Mouse (Mus musculus): ENCODE results near the gene Olfr1160.
"Not testable (repeated sequence)": the region's sequence is repeated elsewhere in the genome, so short reads cannot be mapped to it uniquely, and the experiment has no call there.

Olfr1160 gene

DNA sequence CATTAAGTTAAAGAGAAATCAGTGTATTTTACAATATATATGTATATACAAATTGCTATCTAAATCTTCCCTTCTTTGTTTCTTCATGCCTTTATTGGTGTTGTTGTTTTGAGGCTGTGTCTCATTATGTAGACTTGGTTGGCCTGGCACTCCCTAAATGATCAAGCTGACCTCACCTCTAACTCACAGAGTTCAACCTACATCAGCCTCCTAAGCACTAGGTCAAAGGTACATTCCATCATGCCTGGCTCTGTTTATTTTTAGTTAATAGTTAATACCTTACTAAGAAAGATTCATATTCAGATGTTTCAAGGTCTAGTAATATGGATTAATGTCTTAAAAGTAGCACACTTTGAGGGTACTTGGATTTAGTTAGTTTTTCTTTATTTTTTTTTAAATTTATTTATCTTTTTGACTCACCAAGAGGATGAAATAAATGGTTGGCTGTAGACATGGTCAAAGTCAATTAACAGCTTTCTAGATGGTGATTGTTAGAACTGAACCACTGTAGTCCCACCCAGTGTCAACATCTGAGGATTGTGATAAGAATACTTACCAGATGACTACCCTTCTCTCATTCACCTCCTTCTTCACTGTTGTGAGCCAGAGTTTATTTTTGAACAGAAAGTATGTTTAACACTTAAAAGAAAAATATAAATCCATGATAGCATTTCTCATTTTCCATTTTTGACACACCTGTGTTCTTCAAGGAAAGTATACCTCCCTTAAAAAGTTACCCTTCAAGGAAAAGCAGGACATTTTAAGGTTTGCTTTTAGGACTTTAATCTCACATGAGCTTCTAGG is at the start of gene Olfr1160:
Olfr1160 (minus strand) TSS at position 754 of the 804 bp plus-strand sequence.
- no peak for DNase-seq (ENCODE audit: low spot score)

DNA sequence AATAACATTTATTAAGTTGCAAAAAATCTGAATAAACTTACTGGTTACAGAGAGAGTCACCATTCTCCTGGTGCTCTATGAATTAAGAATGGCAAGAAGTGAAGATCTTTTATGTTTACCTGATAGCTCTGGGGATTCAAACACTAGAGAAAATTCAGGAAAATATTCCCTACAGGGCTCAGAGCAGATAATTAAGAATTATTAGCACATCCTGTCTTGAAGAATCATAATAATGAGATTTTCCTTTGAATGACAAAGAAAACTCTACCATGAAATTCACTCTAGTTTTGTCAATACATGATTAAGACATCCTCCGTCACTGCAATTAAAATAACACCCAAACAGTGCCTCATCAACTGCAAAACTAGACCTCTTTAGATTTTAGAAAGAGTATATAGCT is 43.0 kb upstream of the Olfr1160 start, which contains the start of gene Olfr1162:
Olfr1162 (minus strand) TSS at position 101 of the 400 bp plus-strand sequence.
- no peak for DNase-seq (ENCODE audit: low spot score)

GRCm38 (mm10) chr2:88037599-88037998 is 29.5 kb upstream of the Olfr1160 start, which contains the start of gene Olfr73:
Gene Olfr73, minus strand, starts transcription at chr2:88037699.
- DNase-seq (ENCODE audit: low spot score) = no peak

GRCm38 (mm10) chr2:88022474-88022873 is 14.4 kb upstream of the Olfr1160 start, which contains the start of gene Olfr1161:
Gene Olfr1161, plus strand, starts transcription at chr2:88022774.
- DNase-seq (ENCODE audit: low spot score) = not testable (repeated sequence)

DNA sequence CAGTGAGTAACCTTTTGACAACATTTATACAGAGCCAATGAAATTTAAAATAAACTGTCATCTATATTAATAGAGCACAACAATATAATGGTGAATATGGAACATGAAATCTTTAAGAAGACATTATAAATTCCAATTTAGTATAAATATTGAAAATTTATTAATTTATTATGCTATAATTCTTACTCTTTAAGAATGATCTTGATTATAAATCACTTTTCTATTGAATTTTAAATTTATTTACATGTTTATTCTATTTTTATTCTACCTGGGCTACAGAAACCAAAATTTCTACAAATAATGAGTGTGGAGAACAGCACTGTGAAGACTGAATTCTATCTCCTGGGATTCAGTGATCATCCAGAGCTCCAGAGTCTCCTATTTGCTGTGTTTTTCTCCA is 18.3 kb downstream of the Olfr1160 start, which contains the start of gene Olfr1158:
Olfr1158 (plus strand) TSS at position 301 of the 400 bp plus-strand sequence.
- DNase-seq (ENCODE audit: low spot score) = no peak

DNA sequence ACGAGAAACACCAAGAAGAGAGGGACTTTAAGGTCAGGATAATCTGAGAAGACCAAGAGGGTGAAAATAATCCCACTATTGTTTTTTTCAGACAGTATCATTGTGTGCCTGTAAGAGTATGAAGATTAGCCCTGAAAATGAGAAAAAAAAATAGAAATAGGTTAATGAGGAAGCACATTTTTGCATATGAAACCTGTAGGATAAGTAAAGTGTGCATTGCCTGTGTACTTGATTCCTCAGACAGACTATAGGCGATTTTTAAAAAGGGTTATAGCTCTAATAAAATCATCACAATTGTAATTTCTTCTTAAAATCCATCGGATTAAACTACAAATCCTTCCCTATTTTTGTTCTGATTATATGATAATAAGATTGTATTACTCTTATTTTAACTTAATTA is 33.5 kb downstream of the Olfr1160 start, which contains the start of gene Olfr74:
Olfr74 (minus strand) TSS at position 101 of the 400 bp plus-strand sequence.
- DNase-seq (ENCODE audit: low spot score) = no peak

DNA sequence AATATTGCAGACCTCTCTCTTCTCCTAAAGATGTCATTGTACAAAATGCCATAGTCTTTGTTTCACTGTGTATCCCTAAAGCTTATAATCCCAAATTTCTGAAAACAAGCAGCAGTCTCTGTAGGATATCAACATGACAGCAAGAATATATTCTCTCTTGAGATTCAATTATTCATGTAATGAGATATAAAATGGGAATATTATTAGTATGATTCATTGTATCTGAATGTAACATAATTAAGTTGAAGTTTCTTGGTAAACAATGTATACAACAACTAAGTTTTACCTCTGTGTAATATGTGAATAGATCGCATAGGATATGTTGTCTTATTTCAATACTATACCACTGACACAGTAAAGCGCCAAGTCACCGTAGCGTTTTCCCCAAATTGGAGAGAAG is 39.9 kb downstream of the Olfr1160 start, which contains the start of gene Olfr1157:
Olfr1157 (minus strand) TSS at position 101 of the 400 bp plus-strand sequence.
- DNase-seq (ENCODE audit: low spot score) = no peak

- no peak for DNase-seq (ENCODE audit: low spot score)
Observed at GRCm38 (mm10) chr2:87953000-87953399, 55.1 kb downstream of the Olfr1160 start, which contains the start of gene Olfr1156. Gene Olfr1156, minus strand, starts transcription at chr2:87953100.
